Mouse (Mus musculus) ES-E14 (cell line): ENCODE measurements around the gene Abcf2. TPM values are rescaled to one million over a fixed set of nuclear protein-coding genes. Genes with fewer than 3 reads are reported as not detected.

Experiments
- DNase-seq: peaks from one replicate; pipeline ENCODE4 v3.0.0-alpha.2; 2013; ENCODE audit warnings: low read depth, low spot score
- H3K27ac ChIP-seq: 2 replicates; pipeline ENCODE4 v1.5.1; 2012; ENCODE audit warnings: low read depth, mild to moderate bottlenecking, low read length, moderate library complexity, mixed read lengths; ENCODE audit not compliant: poor library complexity, insufficient read depth, severe bottlenecking
- H3K36me3 ChIP-seq: 2 replicates; pipeline ENCODE4 v1.6.1; 2012; ENCODE audit warnings: mild to moderate bottlenecking, low read length, moderate library complexity, mixed read lengths; ENCODE audit not compliant: control insufficient read depth, poor library complexity, insufficient read depth, severe bottlenecking
- H3K4me1 ChIP-seq, 2 experiments: fragments of 150-350 bp in 1 of 2; sonication (generic) in 1 of 2; 2 replicates each; pipeline ENCODE4 v1.6.1; 2012; ENCODE audit warnings: low read length in 2 of 2, mild to moderate bottlenecking in 1 of 2, mixed read lengths in 1 of 2; ENCODE audit not compliant: control insufficient read depth in 2 of 2, insufficient read depth in 2 of 2, poor library complexity in 1 of 2
- H3K4me3 ChIP-seq, 2 experiments: fragments of 150-350 bp in 1 of 2; sonication (generic) in 1 of 2; 2 replicates each; pipeline ENCODE4 v1.5.1; 2012; ENCODE audit warnings: low read length in 2 of 2, low read depth in 1 of 2, mild to moderate bottlenecking in 1 of 2, mixed read lengths in 1 of 2; ENCODE audit not compliant: insufficient read depth in 1 of 2, poor library complexity in 1 of 2, severe bottlenecking in 1 of 2
- H3K9ac ChIP-seq: 2 replicates; pipeline ENCODE4 v1.6.1; 2012; ENCODE audit warnings: low read depth, mild to moderate bottlenecking, low read length, mixed read lengths; ENCODE audit not compliant: poor library complexity, insufficient read depth, severe bottlenecking
- H3K9me3 ChIP-seq: fragments of 150-350 bp; sonication (generic); 2 replicates; pipeline ENCODE4 v1.6.1; 2012; ENCODE audit warnings: low read depth, mild to moderate bottlenecking, low read length; ENCODE audit not compliant: control insufficient read depth, insufficient read depth
- CHD2 ChIP-seq: IDR thresholded peaks from 2 replicates; pipeline ENCODE4 v1.6.1; 2014; ENCODE audit warnings: mild to moderate bottlenecking, low read depth, low read length, inconsistent platforms
- HCFC1 ChIP-seq: IDR thresholded peaks from 2 replicates; pipeline ENCODE4 v1.6.1; 2012; ENCODE audit warnings: low read length, inconsistent platforms, borderline replicate concordance; ENCODE audit not compliant: insufficient read depth
- MAFK ChIP-seq: IDR thresholded peaks from 2 replicates; pipeline ENCODE4 v1.6.1; 2014; ENCODE audit warnings: mild to moderate bottlenecking, low read depth, low read length, inconsistent platforms; ENCODE audit not compliant: insufficient read depth
- ZC3H11A ChIP-seq: IDR thresholded peaks from 2 replicates; pipeline ENCODE4 v1.6.1; 2012; ENCODE audit warnings: low read depth, mild to moderate bottlenecking, inconsistent platforms, low read length, borderline replicate concordance
- ZNF384 ChIP-seq: IDR thresholded peaks from 2 replicates; pipeline ENCODE4 v1.6.1; 2012; ENCODE audit warnings: low read depth, low read length, inconsistent platforms
- in situ Hi-C, 2 experiments: fragments of 600-800 bp; cut with MboI; formaldehyde crosslinking; loops; one replicate each; pipeline ENCODE4 v1.15.1; 2025; ENCODE audit warnings: low sequenced_read_pairs in 2 of 2, inconsistent platforms in 1 of 2; ENCODE audit not compliant: unreplicated experiment in 2 of 2
- total RNA-seq: library from RNA; depleted of rRNA; stranded (reverse); fragments of 300-350 nt; gene quantifications from 2 replicates; pipeline ENCODE4 v1.2.3, GENCODE M21; 2012

The Abcf2 gene
- total RNA-seq, 1 experiment = 171 TPM

DNA sequence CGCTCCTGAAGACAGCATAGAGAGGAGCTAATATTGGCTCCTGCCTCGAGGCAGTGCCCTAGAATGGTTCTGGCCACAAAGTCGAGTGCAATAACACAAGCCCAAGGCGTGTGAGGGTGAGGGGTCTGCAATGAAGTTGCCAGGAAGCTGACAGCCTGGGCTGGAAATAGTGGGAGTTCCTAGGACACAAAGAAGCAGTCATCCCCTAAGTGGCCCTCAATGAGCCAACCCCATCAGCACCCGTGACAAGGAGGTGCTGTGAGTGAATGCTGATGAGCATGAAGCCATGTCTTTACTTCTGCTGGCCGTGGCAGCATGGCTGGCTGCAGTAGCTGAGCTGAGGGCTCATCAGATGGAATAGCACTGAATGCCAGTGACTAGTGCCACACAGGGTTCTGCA, 37.8 kb upstream of the Abcf2 start:
- H3K27ac ChIP-seq = no peak overlapping the region
- in situ Hi-C loops = no loop called here
- no peaks in the 10 kb centered on the region for H3K4me1 ChIP-seq
- H3K36me3 ChIP-seq = no peaks in the 10 kb centered on the region
- no peak for DNase-seq
- H3K4me3 ChIP-seq = no peak overlapping the region
- no peaks in the 10 kb centered on the region for H3K9me3 ChIP-seq
- no peak overlapping the region for H3K9ac ChIP-seq
- TF ChIP-seq MAFK (no peak), CHD2 (no peak), HCFC1 (no peak), ZNF384 (no peak), ZC3H11A (no peak)

DNA sequence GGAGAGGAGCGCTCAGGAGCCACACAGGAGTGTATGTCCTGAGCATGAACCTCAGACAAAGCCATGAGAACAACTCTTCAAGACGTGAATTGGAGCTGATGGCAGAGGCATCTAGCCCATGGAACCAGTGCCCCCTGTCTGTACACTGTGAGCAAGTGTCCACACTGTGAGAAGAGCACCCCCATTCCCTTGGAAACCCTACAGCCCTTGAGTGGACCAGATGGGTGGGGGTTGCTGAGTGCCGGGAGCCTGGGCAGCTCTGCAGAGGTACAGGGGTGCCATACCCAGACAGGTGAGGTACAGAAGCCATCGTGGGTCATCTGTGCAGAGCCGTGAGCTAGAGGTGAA, 35.0 kb upstream of the Abcf2 start:
- TF ChIP-seq ZC3H11A = no peak
- TF ChIP-seq MAFK = no peak
- TF ChIP-seq HCFC1 = no peak
- TF ChIP-seq CHD2 = no peak
- no peak for TF ChIP-seq ZNF384
- no peak overlapping the region for H3K9ac ChIP-seq
- H3K4me3 ChIP-seq = no peak overlapping the region
- DNase-seq = no peak
- no peak overlapping the region for H3K27ac ChIP-seq
- no peaks in the 10 kb centered on the region for H3K4me1 ChIP-seq
- no peaks in the 10 kb centered on the region for H3K9me3 ChIP-seq
- in situ Hi-C loops = no loop called here
- H3K36me3 ChIP-seq = no peaks in the 10 kb centered on the region

GRCm38 (mm10) chr5:24611366-24612301, 34.4 kb upstream of the Abcf2 start:
- Histone ChIP-seq H3K9me3 (no peaks in the 10 kb centered on the region), H3K4me1 (no peaks in the 10 kb centered on the region), H3K4me3 (no peak overlapping the region), H3K27ac (no peak overlapping the region), H3K9ac (no peak overlapping the region), H3K36me3 (no peaks in the 10 kb centered on the region)
- DNase-seq = no peak
- TF ChIP-seq MAFK = no peak
- no peak for TF ChIP-seq CHD2
- no peak for TF ChIP-seq ZC3H11A
- no peak for TF ChIP-seq HCFC1
- no peak for TF ChIP-seq ZNF384
- in situ Hi-C loops = no loop called here

DNA sequence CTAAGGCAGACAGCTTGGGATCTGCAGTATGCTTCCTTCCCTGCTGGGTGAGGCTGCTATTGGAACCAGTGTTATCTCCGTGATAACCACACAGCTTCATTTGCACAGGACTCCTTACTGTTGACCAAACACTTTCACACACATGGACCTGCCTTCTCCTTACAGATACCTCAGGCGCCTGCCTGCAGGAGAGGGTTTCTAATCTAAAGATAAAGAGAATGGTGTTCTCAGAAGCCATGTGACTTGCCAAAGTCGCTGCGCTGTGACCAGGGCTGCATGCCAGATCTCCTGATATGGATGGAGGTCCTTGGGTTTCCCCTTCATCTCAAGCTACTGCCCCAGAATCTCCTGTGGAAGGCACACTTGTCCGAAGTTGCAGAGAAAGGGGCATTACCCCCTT, 32.1 kb upstream of the Abcf2 start:
- H3K9me3 ChIP-seq = no peaks in the 10 kb centered on the region
- in situ Hi-C loops = no loop called here
- DNase-seq = no peak
- peaks cover 0 to 1% of the 10 kb centered on the region in 2 experiments; a peak in 1 of 4 replicates for H3K4me1 ChIP-seq
- no peak overlapping the region for H3K4me3 ChIP-seq
- no peak overlapping the region for H3K9ac ChIP-seq
- H3K27ac ChIP-seq = no peak overlapping the region
- no peaks in the 10 kb centered on the region for H3K36me3 ChIP-seq
- TF ChIP-seq ZNF384 = no peak
- TF ChIP-seq CHD2 = no peak
- TF ChIP-seq MAFK = no peak
- TF ChIP-seq HCFC1 = no peak
- no peak for TF ChIP-seq ZC3H11A
